Mouse (Mus musculus): ENCODE measurements around the gene Casp14. TPM values are rescaled to one million over a fixed set of nuclear protein-coding genes. Genes with fewer than 3 reads are reported as not detected.
"Not testable (repeated sequence)": the region's sequence is repeated elsewhere in the genome, so short reads cannot be mapped to it uniquely, and the experiment has no call there.

The Casp14 gene
- polyA plus RNA-seq, 1 experiment from 2014 or later, result not detected

GRCm38 (mm10) chr10:78666696-78667095, 51.4 kb downstream of the Casp14 start:
- H3K9me3 ChIP-seq (replicated peaks); ATAC-seq (ENCODE audit: insufficient read depth); H3K4me2 ChIP-seq; H3K4me1 ChIP-seq (replicated peaks); H3K27ac ChIP-seq (replicated peaks); H3K27me3 ChIP-seq; H3K4me3 ChIP-seq (replicated peaks); H3K9ac ChIP-seq; H3K36me3 ChIP-seq (replicated peaks): not testable (repeated sequence)
- 79% methylated on average over 10 of the region's 10 CpGs for WGBS (ENCODE audit: insufficient replicate concordance)

- no peak overlapping the region for H3K4me2 ChIP-seq
- H3K9me3 ChIP-seq (replicated peaks), result no peaks in the 10 kb centered on the region
- no peak overlapping the region for H3K4me3 ChIP-seq (replicated peaks)
- H3K9ac ChIP-seq, result no peak overlapping the region
- H3K27ac ChIP-seq (replicated peaks), result no peak overlapping the region
- no peaks in the 10 kb centered on the region for H3K36me3 ChIP-seq (replicated peaks)
- no peaks in the 10 kb centered on the region for H3K4me1 ChIP-seq (replicated peaks)
- no peaks in the 10 kb centered on the region for H3K27me3 ChIP-seq
- WGBS (ENCODE audit: insufficient replicate concordance), result 76% methylated on average over 1 of the region's 1 CpGs
- no peak for ATAC-seq (ENCODE audit: insufficient read depth)
Observed at GRCm38 (mm10) chr10:78664546-78664945, 53.5 kb downstream of the Casp14 start.

Other genes starting within 250 kb of the Casp14 start
- not detected in 2 replicates for gene Olfr1358, start 200.9 kb downstream of the Casp14 start, polyA plus RNA-seq (2015; fragmentation: Nextera tagmentation; extraction: Ambion mirVana)
- gene Ilvbl, start 143.9 kb downstream of the Casp14 start, polyA plus RNA-seq (2015; fragmentation: Nextera tagmentation; extraction: Ambion mirVana), result 16.3 and 17.3 TPM in 2 replicates
- gene Syde1, start 126.3 kb downstream of the Casp14 start, polyA plus RNA-seq (2015; fragmentation: Nextera tagmentation; extraction: Ambion mirVana), result 1.5 and 1.6 TPM in 2 replicates
- gene Olfr1357, start 100.2 kb downstream of the Casp14 start, polyA plus RNA-seq (2015; fragmentation: Nextera tagmentation; extraction: Ambion mirVana), result not detected in 2 replicates
- gene Ccdc105, start 34.8 kb upstream of the Casp14 start, polyA plus RNA-seq (2015; fragmentation: Nextera tagmentation; extraction: Ambion mirVana), result not detected in 2 replicates
- gene Slc1a6, start 62.2 kb upstream of the Casp14 start, polyA plus RNA-seq (2015; fragmentation: Nextera tagmentation; extraction: Ambion mirVana), result 0.12 and 0.17 TPM in 2 replicates
- not detected in 2 replicates for gene Olfr1356, start 133.9 kb upstream of the Casp14 start, polyA plus RNA-seq (2015; fragmentation: Nextera tagmentation; extraction: Ambion mirVana)
- gene Olfr1355, start 157.2 kb upstream of the Casp14 start, polyA plus RNA-seq (2015; fragmentation: Nextera tagmentation; extraction: Ambion mirVana), result not detected in 2 replicates
- not detected in 2 replicates for gene Olfr1354, start 194.9 kb upstream of the Casp14 start, polyA plus RNA-seq (2015; fragmentation: Nextera tagmentation; extraction: Ambion mirVana)
- gene Olfr8, start 232.3 kb upstream of the Casp14 start, polyA plus RNA-seq (2015; fragmentation: Nextera tagmentation; extraction: Ambion mirVana), result not detected in 2 replicates
- gene Olfr1353, start 245.0 kb upstream of the Casp14 start, polyA plus RNA-seq (2015; fragmentation: Nextera tagmentation; extraction: Ambion mirVana), result not detected in 2 replicates